Mouse (Mus musculus) gastrocnemius, adult 2 months (tissue): ENCODE measurements at regions not wholly inside any gene's neighbourhood (a gene's known extent, or its start where the extent isn't known, plus 50 kb on each side); places are given as distances from the start of the nearest gene placed in this dataset.
A peak's percentile ranks its signal among the peaks of the same experiment; 100 is the strongest.

Experiments used
- DNase-seq: peaks from one replicate; pipeline ENCODE4 v3.0.0; 2022
- H3K27ac ChIP-seq: fragments of 200-600 bp; 2 replicates; pipeline ENCODE4 v1.8.1; 2022; ENCODE audit warnings: mild to moderate bottlenecking
- H3K4me3 ChIP-seq: fragments of 200-600 bp; 2 replicates; pipeline ENCODE4 v1.8.1; 2022; ENCODE audit warnings: mild to moderate bottlenecking, moderate library complexity
- CTCF ChIP-seq: fragments of 200-600 bp; IDR thresholded peaks from 2 replicates; pipeline ENCODE4 v1.8.1; 2022; ENCODE audit warnings: antibody characterized with exemption, mild to moderate bottlenecking, moderate library complexity
- intact Hi-C: fragments of 180-260 bp; cut with DNase I; formaldehyde crosslinking; loops from one replicate; pipeline ENCODE4 v1.15.1; 2025

DNA sequence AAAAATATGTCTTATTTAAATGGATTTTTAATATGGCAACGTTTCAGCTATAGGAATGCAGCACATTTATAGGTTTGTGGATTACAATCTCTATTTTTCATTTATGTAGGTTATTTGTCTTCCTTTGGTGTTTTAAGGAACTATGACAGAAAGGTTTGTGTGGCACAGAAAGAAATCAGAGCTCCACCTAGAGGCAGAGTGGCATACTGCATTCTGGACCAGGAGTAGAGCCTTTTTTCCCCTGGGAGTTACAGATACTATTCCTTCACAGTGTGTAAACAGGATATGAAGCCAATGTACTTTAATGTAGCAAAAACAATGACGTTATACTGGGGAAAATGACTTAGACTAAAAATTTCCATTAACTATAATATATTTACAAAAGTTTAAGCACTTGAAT lies 94.9 kb upstream of the St8sia4 start:
- intact Hi-C loops: loop anchor here (5.0 kb wide), 1 partner anchor 365 kb away; no protein-coding TSS in a partner anchor
- no peak overlapping the region for H3K4me3 ChIP-seq
- peak; percentile 37 for DNase-seq
- H3K27ac ChIP-seq: no peak overlapping the region
- peak; percentile 86 for TF ChIP-seq CTCF

DNA sequence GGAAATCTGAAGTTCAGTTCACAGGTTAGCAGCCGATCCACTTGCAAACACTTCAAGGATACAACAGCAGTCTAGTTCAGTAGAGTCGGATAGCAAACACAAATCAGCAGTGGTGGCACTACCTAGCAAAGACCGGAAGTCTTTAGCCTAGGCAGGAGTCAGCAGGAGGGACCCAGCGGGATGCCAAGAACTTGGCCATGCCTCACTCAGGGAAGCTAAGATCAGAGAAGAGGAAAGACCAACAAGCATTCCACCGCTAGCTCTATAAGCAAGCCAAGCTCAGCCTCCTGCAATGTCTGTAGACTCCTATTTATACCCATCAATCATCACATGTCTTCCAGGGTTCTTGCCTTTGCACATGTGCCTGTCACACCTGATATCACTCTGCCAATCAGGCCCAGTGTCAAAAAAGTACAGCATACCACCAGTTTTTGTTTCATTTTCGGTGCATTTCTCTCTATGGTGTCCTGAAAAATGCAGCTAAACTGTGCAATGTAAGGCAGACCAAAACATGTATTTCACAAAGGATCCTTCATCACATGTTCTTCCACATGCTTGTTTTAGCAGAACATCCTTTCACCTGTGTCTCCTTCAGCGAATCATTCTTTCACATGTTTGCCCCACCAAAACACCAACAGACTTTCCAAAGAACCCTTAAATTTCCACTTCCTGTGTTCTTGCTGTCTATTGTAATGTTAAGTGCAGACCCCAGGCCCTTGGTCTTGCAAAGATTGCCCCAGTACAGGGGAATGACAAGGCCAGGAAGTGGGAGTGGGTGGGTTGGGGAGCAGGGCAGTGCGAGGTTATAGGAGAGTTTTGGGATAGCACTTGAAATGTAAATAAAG lies 86.9 kb upstream of the St8sia4 start:
- DNase-seq: no peak
- TF ChIP-seq CTCF: no peak
- intact Hi-C loops: no loop called here
- H3K27ac ChIP-seq: no peak overlapping the region
- no peak overlapping the region for H3K4me3 ChIP-seq

DNA sequence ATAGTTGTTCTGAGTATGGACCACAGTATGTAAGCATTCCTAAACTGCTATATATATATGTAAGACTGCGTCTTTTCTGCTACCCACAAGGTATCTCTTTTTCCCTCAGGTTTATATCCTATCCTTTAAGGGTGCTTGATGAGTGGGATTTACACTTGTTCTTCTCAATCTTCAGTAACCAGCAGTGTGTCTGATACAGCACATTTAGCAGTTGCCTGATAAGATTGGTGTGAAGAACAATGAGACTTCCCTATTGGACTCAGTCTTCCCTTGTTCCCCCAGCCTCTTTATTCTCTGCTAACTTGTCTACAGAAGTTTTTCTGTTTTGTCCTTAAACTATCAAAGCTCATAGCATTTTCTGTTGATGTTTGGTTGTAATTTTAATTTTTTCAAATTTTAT lies 86.1 kb upstream of the St8sia4 start:
- Histone ChIP-seq H3K27ac (no peak overlapping the region), H3K4me3 (no peak overlapping the region)
- DNase-seq: no peak
- intact Hi-C loops: no loop called here
- no peak for TF ChIP-seq CTCF

DNA sequence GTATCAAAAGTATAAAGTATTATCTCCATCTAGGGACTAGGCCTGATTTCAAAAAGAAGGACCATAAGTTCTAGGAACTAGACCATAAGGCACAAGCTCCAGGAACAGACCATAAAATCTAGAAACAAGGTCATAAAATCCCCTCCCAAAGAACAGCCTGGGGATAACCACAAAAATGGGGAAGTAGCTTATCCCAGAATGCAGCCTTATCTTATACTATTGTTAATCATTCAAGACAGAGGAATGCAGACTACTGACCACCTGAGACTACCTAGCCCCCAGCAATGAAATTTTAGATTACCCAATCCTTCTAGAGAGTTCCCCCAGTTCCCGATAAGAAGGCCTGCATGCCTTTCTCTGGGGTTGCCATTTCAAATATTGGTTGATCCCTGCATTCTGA lies 81.6 kb upstream of the St8sia4 start:
- Histone ChIP-seq H3K27ac (no peak overlapping the region), H3K4me3 (no peak overlapping the region)
- intact Hi-C loops: no loop called here
- TF ChIP-seq CTCF: no peak
- no peak for DNase-seq

DNA sequence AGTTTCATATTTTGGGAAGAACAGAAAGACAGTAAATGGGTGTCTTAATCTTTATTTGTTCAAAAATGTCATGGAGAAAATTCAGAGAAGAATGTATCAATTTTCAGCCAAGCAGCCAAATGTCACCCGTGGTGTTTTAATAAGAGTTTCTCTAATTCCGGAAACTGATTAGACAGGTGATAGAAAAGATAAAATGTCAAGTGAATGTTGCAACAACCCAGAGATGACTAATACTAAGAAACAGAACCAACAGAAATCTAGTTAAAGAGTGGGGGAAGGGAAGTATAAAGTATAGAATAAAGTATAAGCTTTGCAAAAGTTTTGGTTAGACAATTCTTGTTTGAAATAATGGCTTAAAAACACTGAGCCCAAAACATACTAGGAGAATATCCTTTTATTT lies 79.9 kb upstream of the St8sia4 start:
- Histone ChIP-seq H3K27ac (no peak overlapping the region), H3K4me3 (no peak overlapping the region)
- no peak for TF ChIP-seq CTCF
- DNase-seq: no peak
- intact Hi-C loops: no loop called here

DNA sequence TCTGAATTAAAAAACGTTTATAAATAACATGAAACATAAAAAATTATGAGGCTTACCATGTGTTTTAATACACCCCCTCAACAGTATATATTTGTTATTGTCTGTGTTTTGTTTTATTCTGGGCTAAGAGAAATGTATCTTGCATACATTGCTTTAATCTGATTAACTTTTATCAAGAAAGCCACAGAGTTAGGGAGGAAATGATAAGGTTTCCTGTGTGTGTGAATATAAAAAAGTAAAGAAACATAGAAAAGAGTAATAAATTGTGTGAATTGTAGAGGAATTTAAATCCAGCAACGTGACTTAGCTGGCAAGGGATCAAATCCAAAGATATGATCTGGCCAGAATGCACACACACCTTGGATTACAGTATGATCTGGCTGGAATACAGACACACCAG lies 77.1 kb upstream of the St8sia4 start:
- no peak overlapping the region for H3K4me3 ChIP-seq
- TF ChIP-seq CTCF: no peak
- H3K27ac ChIP-seq: no peak overlapping the region
- no peak for DNase-seq
- intact Hi-C loops: no loop called here

DNA sequence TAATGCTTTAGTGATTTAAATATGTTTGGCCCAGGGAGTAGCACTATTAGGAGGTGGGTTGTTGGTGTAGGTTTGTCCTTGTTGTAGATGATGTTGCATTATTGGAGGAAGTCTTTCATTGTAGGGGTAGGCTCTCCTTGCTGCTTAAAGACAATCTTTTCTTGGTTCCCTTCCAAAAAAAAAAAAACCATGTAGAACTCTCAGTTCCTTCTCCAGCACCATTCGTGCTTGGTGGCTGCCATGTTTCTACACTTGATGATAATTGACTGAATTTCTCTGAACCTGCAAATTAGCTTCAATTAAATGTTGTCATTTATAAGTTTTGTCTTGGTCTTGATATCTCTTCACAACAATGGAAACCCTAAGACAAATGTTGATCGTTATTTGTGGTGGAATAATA lies 76.0 kb upstream of the St8sia4 start:
- Histone ChIP-seq H3K27ac (no peak overlapping the region), H3K4me3 (no peak overlapping the region)
- intact Hi-C loops: no loop called here
- DNase-seq: no peak
- no peak for TF ChIP-seq CTCF

DNA sequence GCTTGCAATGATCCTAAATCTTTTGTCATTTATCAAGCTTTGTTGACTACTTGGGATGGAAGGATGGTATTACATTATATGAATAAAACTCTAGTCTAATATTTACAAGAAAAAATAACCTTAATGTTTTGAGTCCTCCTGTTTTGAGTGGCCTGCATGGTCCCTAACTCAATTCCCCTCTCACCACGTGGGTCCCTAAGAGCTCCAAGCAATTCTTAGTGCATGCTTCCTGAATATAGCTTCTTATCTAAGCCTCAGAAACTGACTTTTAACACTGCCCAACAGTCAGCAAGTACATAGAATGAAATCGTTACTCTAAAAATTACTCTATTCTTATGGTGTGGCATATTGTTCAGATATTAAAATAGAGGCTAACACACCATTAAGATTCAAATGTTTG lies 52.1 kb upstream of the St8sia4 start:
- intact Hi-C loops: no loop called here
- no peak overlapping the region for H3K27ac ChIP-seq
- H3K4me3 ChIP-seq: no peak overlapping the region
- no peak for DNase-seq
- TF ChIP-seq CTCF: no peak

DNA sequence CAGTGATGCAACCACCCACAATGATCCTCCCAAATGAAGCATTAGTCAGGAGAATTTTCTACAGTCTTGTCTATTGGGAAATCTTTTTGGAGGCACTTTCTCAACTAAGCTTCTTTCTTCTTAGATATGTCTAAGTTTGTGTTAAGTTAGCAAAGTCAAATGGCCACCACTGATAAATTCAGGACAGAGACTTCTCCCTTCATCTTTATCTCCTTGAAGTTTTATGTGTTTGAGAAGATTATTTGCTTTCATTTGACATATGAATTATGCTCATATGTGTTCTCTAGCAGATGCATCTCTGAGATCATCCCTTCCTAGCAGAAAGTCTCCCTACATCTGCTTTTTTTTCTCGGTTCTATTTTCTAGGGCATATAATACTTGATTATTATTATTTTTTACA lies 51.4 kb upstream of the St8sia4 start:
- Histone ChIP-seq H3K27ac (no peak overlapping the region), H3K4me3 (no peak overlapping the region)
- TF ChIP-seq CTCF: no peak
- intact Hi-C loops: no loop called here
- DNase-seq: no peak
